Comparison of ENCODE assay signal across 36 mouse cellular contexts in the genomic region with DNA sequence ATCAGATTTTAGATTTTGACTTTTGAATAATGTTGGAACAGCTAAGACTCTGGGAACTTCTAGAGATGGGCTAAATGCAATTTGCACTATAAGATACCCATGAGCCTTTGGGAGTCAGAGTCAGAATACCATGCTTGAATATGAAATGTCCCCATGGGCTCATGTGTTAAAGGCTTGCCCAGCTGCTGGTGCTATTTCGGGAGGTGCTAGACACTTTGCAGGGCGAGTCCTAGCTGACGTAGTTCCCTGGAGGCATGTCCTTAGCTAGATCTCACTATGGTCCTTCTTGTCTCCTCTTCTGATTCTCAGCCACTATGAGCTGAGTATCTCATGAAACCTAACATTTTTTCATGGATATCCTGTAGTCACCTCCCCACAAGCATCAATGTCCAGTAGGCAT. TPM values are rescaled to one million over a fixed set of nuclear protein-coding genes. Genes with fewer than 3 reads are reported as not detected.
DNase-seq lines count a peak whose midpoint lies in the region; ATAC-seq and TF ChIP-seq lines count a peak whose summit lies in the region.
"Had no signal": no experiment of that assay in that cellular context is flagged by ENCODE, and none has a peak within 500 bp of the region (broad histone marks: within the 10 kb centered on the region; RNA-seq: fewer than 3 reads in every experiment).

No protein-coding gene starts in this region.

- H3K27me3 ChIP-seq in heart, postnatal 0 days (ENCODE audit: control insufficient read depth, insufficient read depth, low read length): no peaks in the 10 kb centered on the region
- H3K27me3 ChIP-seq in heart, embryonic 10.5 days (ENCODE audit: insufficient read depth, poor library complexity, severe bottlenecking): no peaks in the 10 kb centered on the region
- H3K27me3 ChIP-seq: embryonic facial prominence, embryonic 12.5 days; embryonic facial prominence, embryonic 15.5 days had no signal

- no peak overlapping the region for H3K9ac ChIP-seq in heart, postnatal 0 days (replicated peaks; ENCODE audit: low read depth, low read length)
- H3K9ac ChIP-seq: embryonic facial prominence, embryonic 12.5 days; embryonic facial prominence, embryonic 15.5 days; forebrain, postnatal 0 days; hindbrain, embryonic 14.5 days had no signal

- no peak overlapping the region for H3K4me3 ChIP-seq in heart, postnatal 0 days (ENCODE audit: low read depth, low read length)
- H3K4me3 ChIP-seq in heart, embryonic 10.5 days: no peak overlapping the region
- H3K4me3 ChIP-seq: embryonic facial prominence, embryonic 12.5 days; embryonic facial prominence, embryonic 15.5 days had no signal

- no peak overlapping the region for H3K4me2 ChIP-seq in heart, postnatal 0 days (ENCODE audit: low read depth, low read length)
- H3K4me2 ChIP-seq: embryonic facial prominence, embryonic 12.5 days; embryonic facial prominence, embryonic 15.5 days; hindbrain, embryonic 14.5 days had no signal

- H3K36me3 ChIP-seq in heart, postnatal 0 days (replicated peaks; ENCODE audit: control insufficient read depth, insufficient read depth, low read length): no peaks in the 10 kb centered on the region
- no peaks in the 10 kb centered on the region for H3K36me3 ChIP-seq in heart, embryonic 10.5 days
- H3K36me3 ChIP-seq: embryonic facial prominence, embryonic 12.5 days; embryonic facial prominence, embryonic 15.5 days; G1E had no signal

- no peak for DNase-seq in frontal cortex, postnatal 14 days (ENCODE audit: low spot score in 2 of 2)
- DNase-seq in gastrocnemius, adult 8-10 months (ENCODE audit: low spot score in 2 of 2): peak; percentile 23 to 36
- DNase-seq in gastrocnemius, postnatal 4 days (ENCODE audit: low spot score in 2 of 2): no peak
- peak; percentile 29 for DNase-seq in heart, postnatal 0 days (ENCODE audit: low spot score)
- no peak for DNase-seq in heart, embryonic 10.5 days (ENCODE audit: low spot score)
- DNase-seq in adrenal gland, postnatal 4 days (ENCODE audit: low spot score in 2 of 2): no peak
- DNase-seq in cerebellum, adult 11 months: no peak
- DNase-seq: adrenal gland, postnatal 10 days; adrenal gland, postnatal 36 days; cerebellum, adult 2 months; cerebellum, adult 9-11 months; cerebellum, postnatal 25 days; forebrain, postnatal 0 days; gastrocnemius, postnatal 10 days; heart, postnatal 10 days; heart, postnatal 4 days; kidney, adult 18-20 months; kidney, adult 9 months had no signal

- ATAC-seq in frontal cortex, adult (ENCODE audit: low TSS enrichment): peak; percentile 71
- ATAC-seq in heart, postnatal 0 days (ENCODE audit: insufficient read depth, low read depth): peak; percentile 57
- ATAC-seq: forebrain, embryonic 14.5 days; forebrain, postnatal 0 days; hindbrain, postnatal 0 days; inflammation-experienced regulatory T-cells, adult 6 months; intestine, embryonic 16.5 days; Patski had no signal

- no peaks in the 10 kb centered on the region for H3K9me3 ChIP-seq in heart, postnatal 0 days (replicated peaks; ENCODE audit: control insufficient read depth, low read length)
- no peaks in the 10 kb centered on the region for H3K9me3 ChIP-seq in heart, embryonic 10.5 days
- H3K9me3 ChIP-seq: embryonic facial prominence, embryonic 12.5 days; embryonic facial prominence, embryonic 15.5 days; G1E had no signal

- 46% methylated on average over 3 of the region's 3 CpGs for WGBS in heart, postnatal 0 days
- 61% methylated on average over 3 of the region's 3 CpGs for WGBS in heart, embryonic 10.5 days

- TF ChIP-seq EP300 in heart, postnatal 0 days (IDR thresholded peaks at IDR 0.05; ENCODE audit: low read depth): no peak

- H3K27ac ChIP-seq in heart, postnatal 0 days (ENCODE audit: low read depth): no peak overlapping the region
- H3K27ac ChIP-seq in heart, embryonic 10.5 days: no peak overlapping the region
- H3K27ac ChIP-seq: embryonic facial prominence, embryonic 12.5 days; embryonic facial prominence, embryonic 15.5 days; hindbrain, embryonic 14.5 days; hindbrain, postnatal 0 days had no signal

- TF ChIP-seq CTCF in heart, postnatal 0 days (IDR thresholded peaks at IDR 0.05; ENCODE audit: low read depth): no peak

- 0 out of 2 replicates have a peak, but pooled peaks cover 3% of the 10 kb centered on the region for H3K4me1 ChIP-seq in heart, postnatal 0 days (ENCODE audit: control insufficient read depth, insufficient read depth)
- H3K4me1 ChIP-seq in heart, embryonic 10.5 days: no peaks in the 10 kb centered on the region; the same call in 1 of the 2 replicates
- H3K4me1 ChIP-seq: embryonic facial prominence, embryonic 15.5 days had no signal

RNA-seq across cellular contexts. Expression of gene Tnp1, which starts 26.8 kb away (rescaled TPM):
- total RNA-seq in gastrocnemius, adult 8-10 months (2022): not detected
- not detected for total RNA-seq in gastrocnemius, postnatal 4 days (2021)
- total RNA-seq in heart, postnatal 0 days (2014; rRNA removed; ENCODE audit: low replicate concordance): not detected in 2 replicates
- not detected in 2 replicates for polyA plus RNA-seq in heart, postnatal 0 days (2015; fragmentation: Nextera tagmentation; extraction: Ambion mirVana)
- polyA plus RNA-seq in heart, embryonic 10.5 days (2016; fragmentation: Nextera tagmentation; extraction: Ambion mirVana): not detected in 2 replicates
- total RNA-seq in adrenal gland, postnatal 4 days (2021): not detected
- total RNA-seq: adrenal gland, adult 18-20 months; adrenal gland, postnatal 10 days; adrenal gland, postnatal 36 days; common myeloid progenitor, adult 5-6 weeks; forebrain, postnatal 0 days; G1E; gastrocnemius, postnatal 10 days; granulocyte monocyte progenitor cell, adult 5-6 weeks; heart, adult 8-10 months; heart, postnatal 10 days; heart, postnatal 4 days; hindbrain, postnatal 0 days had no signal
- polyA plus RNA-seq: brain, embryonic 14.5 days; cerebellum, adult 2 months; embryonic facial prominence, embryonic 12.5 days; embryonic facial prominence, embryonic 15.5 days; forebrain, embryonic 11.5 days; forebrain, embryonic 14.5 days; forebrain, postnatal 0 days; G1E; heart, embryonic 14.5 days; hindbrain, embryonic 11.5 days; hindbrain, embryonic 14.5 days; hindbrain, postnatal 0 days; inflammation-experienced regulatory T-cells, adult 6 months; intestine, embryonic 16.5 days; Patski had no signal

Comparison
In these comparisons a context has a peak if more than half of its experiments do, and no peak if none do; other contexts are left out.
1. DNase-seq: peak in gastrocnemius, adult 8-10 months (2 of 2) and heart, postnatal 0 days (single experiment); none in frontal cortex, postnatal 14 days (0 of 2), gastrocnemius, postnatal 4 days (0 of 2), heart, embryonic 10.5 days (single experiment), adrenal gland, postnatal 4 days (0 of 2) and cerebellum, adult 11 months (single experiment).